Mouse (Mus musculus) MEL (cell line): ENCODE data around the gene Bdh1. TPM values are rescaled to one million over a fixed set of nuclear protein-coding genes. Genes with fewer than 3 reads are reported as not detected.

ENCODE experiments used
- DNase-seq: peaks from one replicate; pipeline ENCODE4 v3.0.0; 2011; ENCODE audit warnings: low read depth, low spot score
- H3K27ac ChIP-seq: 2 replicates; pipeline ENCODE4 v1.5.1; 2012; ENCODE audit warnings: low read depth, mild to moderate bottlenecking, control low read depth, low read length, moderate library complexity; ENCODE audit not compliant: control insufficient read depth
- H3K27me3 ChIP-seq, 2 experiments: fragments of 150-350 bp in 1 of 2; sonication (generic) in 1 of 2; 2 replicates each; pipeline ENCODE4 v1.6.1; 2012; ENCODE audit warnings: low read length in 2 of 2, mild to moderate bottlenecking in 2 of 2, improper control_type of control experiment in 1 of 2, moderate library complexity in 1 of 2; ENCODE audit not compliant: insufficient read depth in 2 of 2, control insufficient read depth in 1 of 2
- H3K36me3 ChIP-seq, 2 experiments: 2 replicates each; pipeline ENCODE4 v1.6.1; 2012 to 2014; ENCODE audit warnings: low read length in 2 of 2, improper control_type of control experiment in 1 of 2, inconsistent platforms in 1 of 2, mild to moderate bottlenecking in 1 of 2; ENCODE audit not compliant: insufficient read depth in 2 of 2, control insufficient read depth in 1 of 2
- H3K4me1 ChIP-seq, 2 experiments: fragments of 150-350 bp in 1 of 2; sonication (generic) in 1 of 2; 2 replicates each; pipeline ENCODE4 v1.6.1; 2012; ENCODE audit warnings: low read length in 2 of 2, improper control_type of control experiment in 1 of 2, mild to moderate bottlenecking in 1 of 2; ENCODE audit not compliant: insufficient read depth in 2 of 2, control insufficient read depth in 1 of 2
- H3K4me3 ChIP-seq, 2 experiments: fragments of 150-350 bp in 1 of 2; sonication (generic) in 1 of 2; 2 replicates each; pipeline ENCODE4 v1.5.1; 2012; ENCODE audit warnings: low read depth in 2 of 2, low read length in 2 of 2, mild to moderate bottlenecking in 2 of 2, moderate library complexity in 2 of 2, control low read depth in 1 of 2, improper control_type of control experiment in 1 of 2; ENCODE audit not compliant: control insufficient read depth in 1 of 2, insufficient read depth in 1 of 2
- H3K79me2 ChIP-seq: 2 replicates; pipeline ENCODE4 v1.6.1; 2012; ENCODE audit warnings: mild to moderate bottlenecking, low read length, moderate library complexity; ENCODE audit not compliant: control insufficient read depth, poor library complexity, insufficient read depth
- H3K9ac ChIP-seq: 2 replicates; pipeline ENCODE4 v1.6.1; 2012; ENCODE audit warnings: low read depth, mild to moderate bottlenecking, control low read depth, low read length, moderate library complexity; ENCODE audit not compliant: control insufficient read depth, poor library complexity, severe bottlenecking
- H3K9me3 ChIP-seq: fragments of 150-350 bp; sonication (generic); replicated peaks from 2 replicates; pipeline ENCODE4 v1.6.1; 2012; ENCODE audit warnings: mild to moderate bottlenecking, low read length, improper control_type of control experiment, moderate library complexity; ENCODE audit not compliant: insufficient read depth
- EP300 ChIP-seq, 2 experiments: IDR thresholded peaks; 2 replicates each; pipeline ENCODE4 v1.6.1; 2011; ENCODE audit warnings: improper control_type of control experiment in 2 of 2, low read length in 2 of 2, low read depth in 1 of 2, mild to moderate bottlenecking in 1 of 2
- MAX ChIP-seq: IDR thresholded peaks from 2 replicates; pipeline ENCODE4 v1.6.1; 2011; ENCODE audit warnings: low read length, improper control_type of control experiment
- MXI1 ChIP-seq: IDR thresholded peaks from 2 replicates; pipeline ENCODE4 v1.6.1; 2011; ENCODE audit warnings: mild to moderate bottlenecking, low read depth, low read length, improper control_type of control experiment
- MYC ChIP-seq: IDR thresholded peaks from 2 replicates; pipeline ENCODE4 v1.6.1; 2011; ENCODE audit warnings: low read depth, mild to moderate bottlenecking, low read length, improper control_type of control experiment, moderate library complexity
- RCOR1 ChIP-seq: IDR thresholded peaks from 2 replicates; pipeline ENCODE4 v1.6.1; 2012; ENCODE audit warnings: low read depth, mild to moderate bottlenecking, inconsistent platforms, low read length, improper control_type of control experiment
- SMC3 ChIP-seq: IDR thresholded peaks from 2 replicates; pipeline ENCODE4 v1.6.1; 2011; ENCODE audit warnings: low read depth, low read length, improper control_type of control experiment
- USF1 ChIP-seq: IDR thresholded peaks from 2 replicates; pipeline ENCODE4 v1.6.1; 2014; ENCODE audit warnings: low read depth, mild to moderate bottlenecking, inconsistent platforms, low read length, improper control_type of control experiment, moderate library complexity
- ZNF384 ChIP-seq: IDR thresholded peaks from 2 replicates; pipeline ENCODE4 v1.6.1; 2012; ENCODE audit warnings: low read depth, mild to moderate bottlenecking, inconsistent platforms, low read length, improper control_type of control experiment
- polyA plus RNA-seq, 2 experiments: library from polyadenylated mRNA; stranded (reverse) in 1 of 2; unstranded in 1 of 2; fragments of >175 nt in 1 of 2; fragments of >200 nt in 1 of 2; gene quantifications; 2 replicates each; pipeline versions ENCODE4 v1.2.1 to v1.2.4; 2012; ENCODE audit warnings: low replicate concordance in 2 of 2, low read depth in 1 of 2; ENCODE audit not compliant: insufficient read length in 2 of 2, insufficient read depth in 1 of 2, missing spikeins in 1 of 2
- total RNA-seq: library from RNA; depleted of rRNA; stranded (reverse); fragments of 300-350 nt; gene quantifications from 2 replicates; pipeline ENCODE4 v1.2.3, GENCODE M21; 2012; rRNA removed

The Bdh1 gene
- total and polyA plus RNA-seq, 3 experiments: 67.5 to 187 TPM; not detected in 1

DNA sequence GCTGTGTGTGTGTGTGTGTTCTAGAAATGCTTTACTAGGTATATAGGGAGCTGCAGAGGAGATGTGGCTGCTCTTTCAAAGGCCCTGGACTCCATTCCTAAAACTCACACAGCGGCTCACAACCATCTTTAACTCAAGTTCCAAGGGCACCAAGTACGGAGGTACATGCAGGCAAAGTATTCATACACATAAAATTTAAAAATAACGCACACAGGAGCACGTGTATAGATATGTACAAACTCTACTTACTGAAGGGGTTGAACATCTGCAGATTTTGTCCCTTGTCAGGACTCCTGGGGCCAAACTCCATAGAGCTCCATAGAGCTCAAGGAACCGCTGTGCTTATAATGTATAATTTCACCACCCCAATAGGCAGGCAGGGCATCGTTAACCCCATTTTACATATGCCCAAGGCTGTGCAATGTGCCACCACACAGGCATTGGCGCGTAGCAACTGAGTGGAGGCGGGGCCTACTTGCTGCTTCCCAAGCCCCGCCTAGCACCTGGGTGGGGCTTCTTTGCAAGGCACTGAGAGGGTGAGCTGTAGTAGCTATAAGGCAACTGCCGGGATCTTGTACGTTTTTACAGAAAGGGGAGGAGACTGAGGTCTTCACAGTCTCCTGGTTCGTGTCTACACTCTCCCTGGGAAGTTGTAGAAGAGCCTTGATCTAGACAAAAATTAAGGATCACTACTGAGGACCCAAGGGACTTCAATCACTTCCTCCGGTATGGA, 85.9 kb downstream of the Bdh1 start:
- Histone ChIP-seq H3K9ac (peak overlapping the region; percentile 19), H3K27me3 (no peaks in the 10 kb centered on the region), H3K36me3 (peaks cover 0 to 4% of the 10 kb centered on the region in 2 experiments; a peak in 1 of 4 replicates), H3K79me2 (no peaks in the 10 kb centered on the region), H3K9me3 (no peaks in the 10 kb centered on the region), H3K27ac (peak overlapping the region; percentile 51), H3K4me3 (peak overlapping the region; percentile 40 to 48), H3K4me1 (peaks cover 0 to 3% of the 10 kb centered on the region in 2 experiments; a peak in 1 of 4 replicates)
- DNase-seq: peak; percentile 94
- TF ChIP-seq SMC3 (no peak), RCOR1 (no peak), EP300 (IDR thresholded peaks at IDR 0.05; ENCODE audit: low read depth in 1 of 2, low read length in 2 of 2) (peak in 1 of 2 experiments; percentile 21; a peak in 2 of 4 replicates), MYC (peak; percentile 80), USF1 (0 out of 2 replicates have a peak, but pooled peaks have one; percentile 5), MXI1 (peak; percentile 91), MAX (peak; percentile 81), ZNF384 (no peak)

Other genes starting within 250 kb of the Bdh1 start
- gene Acap2, start 221.0 kb upstream of the Bdh1 start, total RNA-seq: 19.1 and 23.9 TPM in 2 replicates
- 10 to 100 TPM in 1 of 2 experiments, not detected in 1; 17.2 TPM for gene Acap2, start 221.0 kb upstream of the Bdh1 start, polyA plus RNA-seq
- gene Ppp1r2, start 147.0 kb upstream of the Bdh1 start, total RNA-seq: 31.2 and 33.8 TPM in 2 replicates
- gene Ppp1r2, start 147.0 kb upstream of the Bdh1 start, polyA plus RNA-seq: 10 to 100 TPM in 1 of 2 experiments, not detected in 1; 36.2 TPM
- not detected in 2 replicates for gene Apod, start 107.5 kb upstream of the Bdh1 start, total RNA-seq
- gene Apod, start 107.5 kb upstream of the Bdh1 start, polyA plus RNA-seq: not detected
- 24.9 and 25.7 TPM in 2 replicates for gene Dlg1, start 241.2 kb downstream of the Bdh1 start, total RNA-seq
- gene Dlg1, start 241.2 kb downstream of the Bdh1 start, polyA plus RNA-seq: 10 to 100 TPM; 33.9 to 74.6 TPM